Mouse (Mus musculus): Measurements from ENCODE around the gene Faf1.

DNA sequence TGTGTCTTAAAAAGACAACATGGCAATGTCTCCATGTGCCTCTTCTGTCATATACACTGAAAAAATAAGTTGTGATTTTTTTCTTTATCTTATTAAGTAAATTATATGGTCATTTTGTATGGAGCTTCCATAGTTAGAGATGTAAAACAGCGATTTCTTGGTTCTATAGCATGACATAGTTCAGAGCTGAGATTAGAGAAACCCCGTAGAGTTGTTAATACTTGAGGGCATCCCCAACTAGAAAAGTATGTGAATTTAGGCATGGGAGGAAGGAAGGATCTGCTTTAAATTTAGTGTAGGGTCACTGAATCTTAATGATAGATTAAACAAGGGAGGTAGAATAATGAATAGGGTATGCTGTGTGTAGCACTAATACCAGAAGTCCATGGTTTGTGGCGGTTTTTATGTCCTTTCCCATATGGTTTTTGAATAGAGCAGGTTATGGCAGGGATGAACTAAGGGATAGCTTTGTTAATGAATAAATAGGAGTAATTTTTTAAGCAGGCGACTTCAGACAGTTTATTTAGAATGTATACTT lies 106.3 kb downstream of the Faf1 start:
- TF ChIP-seq POLR2A (IDR thresholded peaks at IDR 0.05; ENCODE audit: control insufficient read depth, low read depth, low read length) (no peak), CTCF (IDR thresholded peaks at IDR 0.05; ENCODE audit: control insufficient read depth, insufficient read depth, insufficient replicate concordance, low read depth, low read length) (no peak)
